ENCODE assay signal across 8 mouse cellular contexts in genomic region chr9:62362835-62363385, GRCm38 (mm10). TPM values are rescaled to one million over a fixed set of nuclear protein-coding genes. Genes with fewer than 3 reads are reported as not detected.
DNase-seq lines count a peak whose midpoint lies in the region; ATAC-seq and TF ChIP-seq lines count a peak whose summit lies in the region.

No protein-coding gene starts in this region.

- H3K36me3 ChIP-seq in heart, adult 2 months (ENCODE audit: control insufficient read depth, insufficient read depth, low read length): peaks cover 12% of the 10 kb centered on the region
- no peaks in the 10 kb centered on the region; the same call in 1 of the 2 replicates for H3K36me3 ChIP-seq in embryonic facial prominence, embryonic 11.5 days (replicated peaks; ENCODE audit: control insufficient read depth, insufficient read depth, low read depth, low read length)
- no peaks in the 10 kb centered on the region for H3K36me3 ChIP-seq in hindbrain, postnatal 0 days (ENCODE audit: insufficient read depth, low read length)
- peaks cover 16% of the 10 kb centered on the region; the same call in 1 of the 2 replicates for H3K36me3 ChIP-seq in midbrain, embryonic 13.5 days

- H3K4me3 ChIP-seq in heart, adult 2 months: peak overlapping the region; percentile 40
- H3K4me3 ChIP-seq in embryonic facial prominence, embryonic 11.5 days (ENCODE audit: low read depth, low read length): no peak overlapping the region
- H3K4me3 ChIP-seq in hindbrain, postnatal 0 days (ENCODE audit: low read length): no peak overlapping the region
- peak overlapping the region; percentile 37; the same call in 1 of the 2 replicates for H3K4me3 ChIP-seq in midbrain, embryonic 13.5 days (replicated peaks)

- peak overlapping the region; percentile 54 for H3K27ac ChIP-seq in heart, adult 2 months
- H3K27ac ChIP-seq in embryonic facial prominence, embryonic 11.5 days (replicated peaks; ENCODE audit: low read depth, low read length): peak overlapping the region; percentile 30; the same call in 1 of the 2 replicates
- peak overlapping the region; percentile 85 for H3K27ac ChIP-seq in hindbrain, postnatal 0 days
- H3K27ac ChIP-seq in midbrain, embryonic 13.5 days: no peak overlapping the region

- no peak for TF ChIP-seq POLR2A in heart, adult 2 months (IDR thresholded peaks at IDR 0.05; ENCODE audit: insufficient read depth, low read depth, low read length)

- 25% methylated on average over 11 of the region's 11 CpGs for WGBS in heart, adult 2 months
- 32% methylated on average over 11 of the region's 11 CpGs for WGBS in embryonic facial prominence, embryonic 11.5 days
- 30% methylated on average over 11 of the region's 11 CpGs for WGBS in hindbrain, postnatal 0 days
- WGBS in midbrain, embryonic 13.5 days: 42% methylated on average over 11 of the region's 11 CpGs

- intact Hi-C loops in heart, adult 2 months (cut with DNase I): loop anchor here (1.0 kb wide), 1 partner anchor 19 kb away; no protein-coding TSS in a partner anchor
- intact Hi-C loops in heart, postnatal 14 days (cut with DNase I): no loop called here

- H3K4me1 ChIP-seq in heart, adult 2 months (ENCODE audit: control insufficient read depth, insufficient read depth, low read length): peaks cover 49% of the 10 kb centered on the region
- H3K4me1 ChIP-seq in embryonic facial prominence, embryonic 11.5 days (ENCODE audit: control insufficient read depth, insufficient read depth, low read length): peaks cover 16% of the 10 kb centered on the region
- H3K4me1 ChIP-seq in hindbrain, postnatal 0 days (ENCODE audit: insufficient read depth, low read length): peaks cover 36% of the 10 kb centered on the region
- H3K4me1 ChIP-seq in midbrain, embryonic 13.5 days (replicated peaks): peaks cover 69% of the 10 kb centered on the region

- ATAC-seq in embryonic facial prominence, embryonic 11.5 days (replicated peaks; ENCODE audit: insufficient number of reproducible peaks, low FRiP score, low TSS enrichment, low read depth): no peak
- ATAC-seq in hindbrain, postnatal 0 days: no peak
- no peak for ATAC-seq in midbrain, embryonic 13.5 days

- H3K9me3 ChIP-seq in embryonic facial prominence, embryonic 11.5 days (replicated peaks; ENCODE audit: control insufficient read depth, low read length): no peaks in the 10 kb centered on the region
- no peaks in the 10 kb centered on the region for H3K9me3 ChIP-seq in hindbrain, postnatal 0 days (ENCODE audit: low read length)
- H3K9me3 ChIP-seq in midbrain, embryonic 13.5 days: no peaks in the 10 kb centered on the region

- no peak for TF ChIP-seq EP300 in heart, adult 2 months (IDR thresholded peaks at IDR 0.05; ENCODE audit: insufficient read depth, low read depth, low read length)

- H3K27me3 ChIP-seq in heart, adult 2 months (ENCODE audit: control insufficient read depth, insufficient read depth, low read length): no peaks in the 10 kb centered on the region
- no peaks in the 10 kb centered on the region for H3K27me3 ChIP-seq in embryonic facial prominence, embryonic 11.5 days (ENCODE audit: control insufficient read depth, insufficient read depth, low read length)
- no peaks in the 10 kb centered on the region for H3K27me3 ChIP-seq in hindbrain, postnatal 0 days (ENCODE audit: insufficient read depth, low read length)
- H3K27me3 ChIP-seq in midbrain, embryonic 13.5 days: no peaks in the 10 kb centered on the region

- peak overlapping the region; percentile 50 for H3K4me2 ChIP-seq in embryonic facial prominence, embryonic 11.5 days (ENCODE audit: low read depth, low read length)
- peak overlapping the region; percentile 63 for H3K4me2 ChIP-seq in hindbrain, postnatal 0 days (ENCODE audit: low read depth, low read length)
- H3K4me2 ChIP-seq in midbrain, embryonic 13.5 days (replicated peaks): peak overlapping the region; percentile 66

- H3K79me2 ChIP-seq in heart, adult 2 months (replicated peaks; ENCODE audit: control insufficient read depth, insufficient read depth, low read length): no peaks in the 10 kb centered on the region; the same call in 1 of the 2 replicates

- DNase-seq in heart, adult 2 months: peak in 1 of 2 experiments; percentile 40
- DNase-seq in heart, postnatal 14 days: no peak
- DNase-seq in embryonic facial prominence, embryonic 11.5 days (ENCODE audit: low spot score): no peak
- no peak for DNase-seq in hindbrain, postnatal 0 days (ENCODE audit: low spot score)
- DNase-seq in urinary bladder, postnatal 10 days (ENCODE audit: low spot score): no peak
- no peak for DNase-seq in left cerebral cortex, adult 18-20 months (ENCODE audit: low spot score in 2 of 2)
- DNase-seq in layer of hippocampus, postnatal 14 days (ENCODE audit: low spot score in 2 of 2): no peak

- no peak for TF ChIP-seq CTCF in heart, adult 2 months (IDR thresholded peaks at IDR 0.05)
- TF ChIP-seq CTCF in hindbrain, postnatal 0 days (IDR thresholded peaks at IDR 0.05; ENCODE audit: low read depth): no peak

- no peak overlapping the region for H3K9ac ChIP-seq in heart, adult 2 months (ENCODE audit: low read depth, low read length)
- H3K9ac ChIP-seq in embryonic facial prominence, embryonic 11.5 days (replicated peaks; ENCODE audit: low read length): peak overlapping the region; percentile 34; the same call in 1 of the 2 replicates
- H3K9ac ChIP-seq in hindbrain, postnatal 0 days (replicated peaks; ENCODE audit: low read length): no peak overlapping the region; the same call in 1 of the 2 replicates
- H3K9ac ChIP-seq in midbrain, embryonic 13.5 days (replicated peaks): peak overlapping the region; percentile 64

RNA-seq across cellular contexts. Expression of gene Anp32a, which starts 21.8 kb away (rescaled TPM):
- total RNA-seq in heart, adult 2 months (2021): 100 to 1,000 TPM; 189 to 204 TPM
- polyA plus RNA-seq in heart, adult 2 months (2012; rRNA removed): 28.8 and 68.2 TPM in 2 replicates
- total RNA-seq in heart, postnatal 14 days (2021): 100 to 1,000 TPM; 184 to 205 TPM
- 221 and 228 TPM in 2 replicates for polyA plus RNA-seq in embryonic facial prominence, embryonic 11.5 days (2014; fragmentation: Nextera tagmentation; extraction: Ambion mirVana)
- 50.7 and 57.2 TPM in 2 replicates for total RNA-seq in hindbrain, postnatal 0 days (2014; rRNA removed)
- 112 and 116 TPM in 2 replicates for polyA plus RNA-seq in hindbrain, postnatal 0 days (2015; fragmentation: Nextera tagmentation; extraction: Ambion mirVana)
- 149 and 175 TPM in 2 replicates for polyA plus RNA-seq in midbrain, embryonic 13.5 days (2015; fragmentation: Nextera tagmentation; extraction: Ambion mirVana)
- 100 to 1,000 TPM; 255 to 287 TPM for total RNA-seq in left cerebral cortex, adult 18-20 months (2021)
- 100 to 1,000 TPM; 241 to 247 TPM for total RNA-seq in layer of hippocampus, postnatal 14 days (2021)

Comparison
In these comparisons a context has a peak if more than half of its experiments do, and no peak if none do; other contexts are left out.
1. H3K4me3 ChIP-seq: peak in heart, adult 2 months (single experiment) and midbrain, embryonic 13.5 days (single experiment); none in embryonic facial prominence, embryonic 11.5 days (single experiment) and hindbrain, postnatal 0 days (single experiment).
2. H3K9ac ChIP-seq: peak in embryonic facial prominence, embryonic 11.5 days (single experiment) and midbrain, embryonic 13.5 days (single experiment); none in heart, adult 2 months (single experiment) and hindbrain, postnatal 0 days (single experiment).
3. Peak in every context shown above with its lines, with median percentiles within 50 percentile points of each other: H3K4me2 ChIP-seq.